Mouse (Mus musculus) forebrain, embryonic 12.5 days (tissue): Measurements from ENCODE around the gene Ank2. TPM values are rescaled to one million over a fixed set of nuclear protein-coding genes. Genes with fewer than 3 reads are reported as not detected.

ENCODE experiments used
- ATAC-seq: fragments of 200-750 bp; cut with Nextera tagmentation; 2 replicates; pipeline ENCODE4 v1.8.0; 2017; ENCODE audit warnings: moderate TSS enrichment; ENCODE audit not compliant: low FRiP score
- H3K27ac ChIP-seq: fragments of 300-500 bp; sonication (generic); 2 replicates; pipeline ENCODE4 v1.5.1; 2016; ENCODE audit warnings: mild to moderate bottlenecking
- H3K27me3 ChIP-seq: fragments of 300-500 bp; sonication (generic); 2 replicates; pipeline ENCODE4 v1.6.1; 2016; ENCODE audit warnings: mild to moderate bottlenecking
- H3K36me3 ChIP-seq: fragments of 300-500 bp; sonication (generic); replicated peaks from 2 replicates; pipeline ENCODE4 v1.6.1; 2016; ENCODE audit warnings: mild to moderate bottlenecking
- H3K4me1 ChIP-seq: fragments of 300-500 bp; sonication (generic); 2 replicates; pipeline ENCODE4 v1.6.1; 2016
- H3K4me2 ChIP-seq: fragments of 300-500 bp; sonication (generic); 2 replicates; pipeline ENCODE4 v1.6.1; 2016; ENCODE audit warnings: mild to moderate bottlenecking, moderate library complexity
- H3K4me3 ChIP-seq: fragments of 300-500 bp; sonication (generic); replicated peaks from 2 replicates; pipeline ENCODE4 v1.5.1; 2016; ENCODE audit warnings: mild to moderate bottlenecking
- H3K9ac ChIP-seq: fragments of 300-500 bp; sonication (generic); 2 replicates; pipeline ENCODE4 v1.6.1; 2016; ENCODE audit warnings: mild to moderate bottlenecking
- H3K9me3 ChIP-seq: fragments of 300-500 bp; sonication (generic); 2 replicates; pipeline ENCODE4 v1.6.1; 2016
- WGBS: fragments of 180-500 bp; shearing (Covaris S2); methylation state at CpG from one replicate; pipeline ENCODE4 v1.1.7; 2016; 5-methylcytosine and 5-hydroxymethylcytosine counted together
- polyA plus RNA-seq: library from polyadenylated mRNA; unstranded; fragments of >200 nt; fragmentation: Nextera tagmentation; extraction: Ambion mirVana; gene quantifications from 2 replicates; pipeline ENCODE4 v1.2.1, GENCODE M21; 2016

Ank2 gene
- polyA plus RNA-seq, 1 experiment from 2014 or later: 121 TPM

GRCm38 (mm10) chr3:127137508-127137907 lies 361.6 kb downstream of the Ank2 start:
- Histone ChIP-seq H3K9me3 (no peaks in the 10 kb centered on the region), H3K4me1 (peaks cover 6% of the 10 kb centered on the region; the same call in 1 of the 2 replicates), H3K27ac (no peak overlapping the region), H3K4me2 (no peak overlapping the region), H3K4me3 (no peak overlapping the region), H3K9ac (no peak overlapping the region), H3K27me3 (no peaks in the 10 kb centered on the region), H3K36me3 (no peaks in the 10 kb centered on the region)
- 67% methylated on average over 5 of the region's 5 CpGs for WGBS
- no peak for ATAC-seq

- H3K4me3 ChIP-seq: no peak overlapping the region
- H3K36me3 ChIP-seq: no peaks in the 10 kb centered on the region
- peaks cover 24% of the 10 kb centered on the region for H3K4me1 ChIP-seq
- H3K9me3 ChIP-seq: no peaks in the 10 kb centered on the region
- H3K4me2 ChIP-seq: no peak overlapping the region
- no peaks in the 10 kb centered on the region for H3K27me3 ChIP-seq
- no peak overlapping the region for H3K9ac ChIP-seq
- no peak for ATAC-seq
- no peak overlapping the region for H3K27ac ChIP-seq
- WGBS: 67% methylated on average over 2 of the region's 2 CpGs
These were observed 365.1 kb downstream of the Ank2 start for GRCm38 (mm10) chr3:127134062-127134461.

- ATAC-seq: no peak
- WGBS: 13% methylated on average over 3 of the region's 3 CpGs
- Histone ChIP-seq H3K36me3 (no peaks in the 10 kb centered on the region), H3K27me3 (no peaks in the 10 kb centered on the region), H3K9ac (no peak overlapping the region), H3K4me2 (no peak overlapping the region), H3K4me1 (peaks cover 24% of the 10 kb centered on the region), H3K9me3 (no peaks in the 10 kb centered on the region), H3K27ac (no peak overlapping the region), H3K4me3 (no peak overlapping the region)
These were observed 368.1 kb downstream of the Ank2 start for GRCm38 (mm10) chr3:127131048-127131447.

GRCm38 (mm10) chr3:127130167-127130770 lies 368.9 kb downstream of the Ank2 start:
- Histone ChIP-seq H3K4me2 (no peak overlapping the region), H3K27me3 (no peaks in the 10 kb centered on the region), H3K4me1 (peaks cover 24% of the 10 kb centered on the region), H3K36me3 (no peaks in the 10 kb centered on the region), H3K27ac (no peak overlapping the region), H3K9me3 (no peaks in the 10 kb centered on the region), H3K4me3 (no peak overlapping the region), H3K9ac (no peak overlapping the region)
- peak; percentile 48; the same call in 1 of the 2 replicates for ATAC-seq
- WGBS: 27% methylated on average over 12 of the region's 12 CpGs

GRCm38 (mm10) chr3:127129750-127130149 lies 369.4 kb downstream of the Ank2 start:
- 48% methylated on average over 1 of the region's 1 CpGs for WGBS
- H3K9ac ChIP-seq: no peak overlapping the region
- ATAC-seq: no peak
- no peak overlapping the region for H3K4me3 ChIP-seq
- no peaks in the 10 kb centered on the region for H3K36me3 ChIP-seq
- H3K4me1 ChIP-seq: peaks cover 27% of the 10 kb centered on the region
- H3K9me3 ChIP-seq: no peaks in the 10 kb centered on the region
- H3K4me2 ChIP-seq: no peak overlapping the region
- no peaks in the 10 kb centered on the region for H3K27me3 ChIP-seq
- no peak overlapping the region for H3K27ac ChIP-seq

- no peak overlapping the region for H3K9ac ChIP-seq
- no peak overlapping the region for H3K27ac ChIP-seq
- no peaks in the 10 kb centered on the region for H3K36me3 ChIP-seq
- ATAC-seq: no peak
- H3K4me3 ChIP-seq: no peak overlapping the region
- H3K27me3 ChIP-seq: no peaks in the 10 kb centered on the region
- WGBS: 66% methylated on average over 1 of the region's 1 CpGs
- H3K4me1 ChIP-seq: peaks cover 40% of the 10 kb centered on the region
- H3K9me3 ChIP-seq: no peaks in the 10 kb centered on the region
- H3K4me2 ChIP-seq: no peak overlapping the region
These were observed 371.5 kb downstream of the Ank2 start for GRCm38 (mm10) chr3:127127611-127128010.

- H3K4me1 ChIP-seq: peaks cover 38% of the 10 kb centered on the region
- WGBS: 74% methylated on average over 3 of the region's 3 CpGs
- no peak overlapping the region for H3K4me2 ChIP-seq
- H3K27ac ChIP-seq: no peak overlapping the region
- H3K27me3 ChIP-seq: no peaks in the 10 kb centered on the region
- no peaks in the 10 kb centered on the region for H3K36me3 ChIP-seq
- no peak for ATAC-seq
- no peaks in the 10 kb centered on the region for H3K9me3 ChIP-seq
- no peak overlapping the region for H3K9ac ChIP-seq
- H3K4me3 ChIP-seq: no peak overlapping the region
These were observed 372.9 kb downstream of the Ank2 start for GRCm38 (mm10) chr3:127126220-127126619.

- no peak overlapping the region for H3K9ac ChIP-seq
- H3K4me3 ChIP-seq: no peak overlapping the region
- H3K4me2 ChIP-seq: no peak overlapping the region; the same call in 1 of the 2 replicates
- H3K27ac ChIP-seq: no peak overlapping the region; the same call in 1 of the 2 replicates
- WGBS: 42% methylated on average over 10 of the region's 10 CpGs
- H3K4me1 ChIP-seq: peaks cover 21% of the 10 kb centered on the region
- H3K9me3 ChIP-seq: no peaks in the 10 kb centered on the region
- ATAC-seq: peak; percentile 48
- H3K27me3 ChIP-seq: no peaks in the 10 kb centered on the region
- no peaks in the 10 kb centered on the region for H3K36me3 ChIP-seq
These were observed 374.7 kb downstream of the Ank2 start for GRCm38 (mm10) chr3:127124375-127124993.

GRCm38 (mm10) chr3:127123376-127123775 lies 375.8 kb downstream of the Ank2 start:
- no peaks in the 10 kb centered on the region for H3K27me3 ChIP-seq
- 68% methylated on average over 8 of the region's 8 CpGs for whole genome bisulfite sequencing
- no peak overlapping the region for H3K4me2 ChIP-seq
- no peak overlapping the region for H3K4me3 ChIP-seq
- no peaks in the 10 kb centered on the region for H3K36me3 ChIP-seq
- H3K4me1 ChIP-seq: peaks cover 20% of the 10 kb centered on the region
- no peak for ATAC-seq
- no peak overlapping the region for H3K9ac ChIP-seq
- no peak overlapping the region for H3K27ac ChIP-seq
- H3K9me3 ChIP-seq: no peaks in the 10 kb centered on the region

- H3K36me3 ChIP-seq: no peaks in the 10 kb centered on the region
- no peak overlapping the region for H3K27ac ChIP-seq
- H3K9ac ChIP-seq: no peak overlapping the region
- H3K4me2 ChIP-seq: no peak overlapping the region
- H3K27me3 ChIP-seq: no peaks in the 10 kb centered on the region
- WGBS: 91% methylated on average over 4 of the region's 4 CpGs
- no peak for ATAC-seq
- H3K4me1 ChIP-seq: peaks cover 6% of the 10 kb centered on the region
- no peak overlapping the region for H3K4me3 ChIP-seq
- H3K9me3 ChIP-seq: no peaks in the 10 kb centered on the region
These were observed 380.4 kb downstream of the Ank2 start for GRCm38 (mm10) chr3:127118777-127119176.

- Histone ChIP-seq H3K27me3 (no peaks in the 10 kb centered on the region), H3K27ac (no peak overlapping the region), H3K4me1 (no peaks in the 10 kb centered on the region), H3K9me3 (no peaks in the 10 kb centered on the region), H3K4me2 (no peak overlapping the region), H3K9ac (no peak overlapping the region), H3K36me3 (no peaks in the 10 kb centered on the region), H3K4me3 (no peak overlapping the region)
- ATAC-seq: no peak
- WGBS: 87% methylated on average over 6 of the region's 6 CpGs
These were observed 382.9 kb downstream of the Ank2 start for GRCm38 (mm10) chr3:127116226-127116625.

GRCm38 (mm10) chr3:127113238-127113637 lies 385.9 kb downstream of the Ank2 start:
- no peak overlapping the region for H3K4me3 ChIP-seq
- H3K36me3 ChIP-seq: no peaks in the 10 kb centered on the region
- H3K27ac ChIP-seq: no peak overlapping the region
- no peak overlapping the region for H3K4me2 ChIP-seq
- no peaks in the 10 kb centered on the region for H3K9me3 ChIP-seq
- WGBS: 83% methylated on average over 7 of the region's 7 CpGs
- no peaks in the 10 kb centered on the region for H3K4me1 ChIP-seq
- no peak for ATAC-seq
- no peak overlapping the region for H3K9ac ChIP-seq
- H3K27me3 ChIP-seq: no peaks in the 10 kb centered on the region

GRCm38 (mm10) chr3:127109413-127109812 lies 389.7 kb downstream of the Ank2 start:
- 89% methylated on average over 3 of the region's 3 CpGs for WGBS
- no peak for ATAC-seq

More at GRCm38 (mm10) chr3:127109413-127109812, 389.7 kb downstream of the Ank2 start:
- Histone ChIP-seq H3K27me3 (no peaks in the 10 kb centered on the region), H3K36me3 (no peaks in the 10 kb centered on the region), H3K4me3 (no peak overlapping the region), H3K9me3 (no peaks in the 10 kb centered on the region), H3K27ac (no peak overlapping the region), H3K9ac (no peak overlapping the region), H3K4me2 (no peak overlapping the region), H3K4me1 (no peaks in the 10 kb centered on the region)
